Mouse (Mus musculus): ENCODE data around the gene Adck1. TPM values are rescaled to one million over a fixed set of nuclear protein-coding genes. Genes with fewer than 3 reads are reported as not detected.
A peak's percentile ranks its signal among the peaks of the same experiment; 100 is the strongest.

The Adck1 gene
- total and polyA plus RNA-seq, 3 experiments: 30.6 to 34.3 TPM; not detected in 1

DNA sequence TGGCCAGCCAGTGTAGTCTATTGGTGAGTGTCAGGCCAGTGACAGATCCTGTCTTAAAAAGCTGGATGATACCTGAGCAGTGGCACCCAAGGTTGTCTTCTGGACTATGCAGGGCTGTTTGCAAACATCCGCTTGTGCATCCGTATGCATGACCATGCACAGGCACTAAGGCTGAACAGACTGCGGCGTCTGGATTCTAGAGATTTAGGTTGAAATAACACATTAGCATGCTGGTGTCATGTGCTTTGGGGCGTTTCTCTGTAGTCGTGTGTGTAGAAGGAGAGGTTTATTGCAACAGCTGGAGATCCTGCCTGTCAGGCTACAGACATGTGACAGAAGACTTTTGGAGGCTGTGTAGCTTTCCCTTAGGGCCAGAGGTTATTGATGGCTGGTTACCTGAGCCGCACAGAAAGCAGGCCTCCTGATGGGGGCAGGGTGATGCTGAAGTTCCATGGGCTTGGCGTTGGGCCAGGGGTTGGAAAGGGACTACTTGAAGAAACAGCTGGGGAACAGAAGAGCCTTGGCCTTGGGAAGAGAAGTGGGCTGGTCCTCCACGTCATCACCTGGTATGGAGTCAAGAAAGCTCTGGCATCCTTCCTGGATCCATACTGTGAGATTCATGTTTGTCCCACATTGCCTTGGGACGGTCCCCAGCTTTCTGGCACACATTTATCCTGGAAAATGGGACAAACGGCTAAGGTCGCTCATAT is 59.7 kb downstream of the Adck1 start:
- TF ChIP-seq MYB (IDR thresholded peaks at IDR 0.05; ENCODE audit: low read depth, low read length): no peak
- no peak for TF ChIP-seq SMC3 (IDR thresholded peaks at IDR 0.05; ENCODE audit: low read depth, low read length)
- TF ChIP-seq MAX (IDR thresholded peaks at IDR 0.05; ENCODE audit: low read length): no peak
- no peak for TF ChIP-seq MAZ (IDR thresholded peaks at IDR 0.05; ENCODE audit: low read depth, low read length)
- TF ChIP-seq CHD2 (IDR thresholded peaks at IDR 0.05; ENCODE audit: low read length): no peak
- no peak for TF ChIP-seq USF2 (IDR thresholded peaks at IDR 0.05; ENCODE audit: borderline replicate concordance in 1 of 2, insufficient read depth in 1 of 2, low read depth in 1 of 2, low read length in 2 of 2)
- no peak for TF ChIP-seq GABPA (IDR thresholded peaks at IDR 0.05; ENCODE audit: low read depth, low read length)
- TF ChIP-seq BHLHE40 (IDR thresholded peaks at IDR 0.05; ENCODE audit: borderline replicate concordance, low read depth, low read length): no peak
- no peak for TF ChIP-seq RAD21 (IDR thresholded peaks at IDR 0.05; ENCODE audit: low read depth, low read length)
- DNase-seq (ENCODE audit: low read depth, low spot score): no peak
- H3K27ac ChIP-seq (ENCODE audit: control insufficient read depth, low read depth, low read length): no peak overlapping the region
- no peaks in the 10 kb centered on the region for H3K79me2 ChIP-seq (ENCODE audit: control insufficient read depth, insufficient read depth, low read length, poor library complexity)
- H3K9me3 ChIP-seq (replicated peaks; ENCODE audit: insufficient read depth, low read length): no peaks in the 10 kb centered on the region
- H3K27me3 ChIP-seq (ENCODE audit: control insufficient read depth in 1 of 2, insufficient read depth in 2 of 2, low read length in 2 of 2): no peaks in the 10 kb centered on the region
- no peak overlapping the region for H3K4me3 ChIP-seq (ENCODE audit: control insufficient read depth in 1 of 2, insufficient read depth in 1 of 2, low read depth in 2 of 2, low read length in 2 of 2)
- H3K36me3 ChIP-seq (ENCODE audit: control insufficient read depth in 1 of 2, insufficient read depth in 2 of 2, low read length in 2 of 2): no peaks in the 10 kb centered on the region
- no peaks in the 10 kb centered on the region for H3K4me1 ChIP-seq (ENCODE audit: control insufficient read depth in 1 of 2, insufficient read depth in 2 of 2, low read length in 2 of 2)
- H3K9ac ChIP-seq (ENCODE audit: control insufficient read depth, low read depth, low read length, poor library complexity, severe bottlenecking): no peak overlapping the region

DNA sequence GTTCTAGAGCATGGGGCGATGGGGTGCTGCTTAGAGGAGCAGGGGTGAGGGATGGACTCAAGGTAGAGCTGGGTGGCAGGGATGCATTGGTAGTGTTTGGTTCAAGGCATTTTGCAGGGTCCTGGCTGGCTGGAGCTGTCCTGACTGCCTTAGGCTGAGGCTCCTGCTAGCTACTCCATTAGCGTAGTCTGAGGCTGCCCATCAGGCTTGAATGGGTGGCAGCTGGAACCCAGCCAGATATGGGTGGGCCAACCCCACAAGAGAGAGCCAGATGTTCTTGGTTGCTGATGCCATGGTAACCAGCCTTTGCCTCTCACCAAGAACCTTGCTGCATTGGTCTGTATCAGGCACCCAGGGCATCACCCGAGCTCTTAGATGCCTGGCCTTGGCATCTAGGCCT is 66.6 kb downstream of the Adck1 start:
- Histone ChIP-seq H3K27ac (ENCODE audit: control insufficient read depth, low read depth, low read length) (no peak overlapping the region), H3K9ac (ENCODE audit: control insufficient read depth, low read depth, low read length, poor library complexity, severe bottlenecking) (no peak overlapping the region), H3K79me2 (ENCODE audit: control insufficient read depth, insufficient read depth, low read length, poor library complexity) (no peaks in the 10 kb centered on the region), H3K9me3 (replicated peaks; ENCODE audit: insufficient read depth, low read length) (no peaks in the 10 kb centered on the region), H3K4me1 (ENCODE audit: control insufficient read depth in 1 of 2, insufficient read depth in 2 of 2, low read length in 2 of 2) (peaks cover 12 to 26% of the 10 kb centered on the region in 2 experiments), H3K27me3 (ENCODE audit: control insufficient read depth in 1 of 2, insufficient read depth in 2 of 2, low read length in 2 of 2) (no peaks in the 10 kb centered on the region), H3K4me3 (ENCODE audit: control insufficient read depth in 1 of 2, insufficient read depth in 1 of 2, low read depth in 2 of 2, low read length in 2 of 2) (no peak overlapping the region), H3K36me3 (ENCODE audit: control insufficient read depth in 1 of 2, insufficient read depth in 2 of 2, low read length in 2 of 2) (peaks cover 0 to 21% of the 10 kb centered on the region in 2 experiments; a peak in 2 of 4 replicates)
- DNase-seq (ENCODE audit: low read depth, low spot score): peak; percentile 20
- TF ChIP-seq CHD1 (IDR thresholded peaks at IDR 0.05; ENCODE audit: low read depth, low read length) (no peak), ZKSCAN1 (IDR thresholded peaks at IDR 0.05; ENCODE audit: low read depth, low read length) (no peak), MXI1 (IDR thresholded peaks at IDR 0.05; ENCODE audit: low read depth, low read length) (no peak), POLR2AphosphoS2 (IDR thresholded peaks at IDR 0.05; ENCODE audit: low read length) (no peak), GATA1 (IDR thresholded peaks at IDR 0.05; ENCODE audit: low read depth, low read length) (no peak), NELFE (IDR thresholded peaks at IDR 0.05; ENCODE audit: low read depth, low read length) (no peak), UBTF (IDR thresholded peaks at IDR 0.05; ENCODE audit: borderline replicate concordance, insufficient read depth, low read depth, low read length) (no peak), MYC (IDR thresholded peaks at IDR 0.05; ENCODE audit: low read depth, low read length) (no peak), ZC3H11A (IDR thresholded peaks at IDR 0.05; ENCODE audit: low read depth, low read length) (no peak), ELF1 (IDR thresholded peaks at IDR 0.05; ENCODE audit: low read depth, low read length) (no peak), SMC3 (IDR thresholded peaks at IDR 0.05; ENCODE audit: low read depth, low read length) (no peak), ETS1 (IDR thresholded peaks at IDR 0.05; ENCODE audit: low read depth, low read length) (no peak)
